Mouse (Mus musculus) embryo, embryonic 9.5 days (tissue): Measurements from ENCODE around the gene Ddb2.

Experiments used
- DNase-seq: peaks from one replicate; pipeline ENCODE4 v3.0.0-alpha.2; 2017; ENCODE audit errors: extremely low spot score

Gene Ddb2

DNA sequence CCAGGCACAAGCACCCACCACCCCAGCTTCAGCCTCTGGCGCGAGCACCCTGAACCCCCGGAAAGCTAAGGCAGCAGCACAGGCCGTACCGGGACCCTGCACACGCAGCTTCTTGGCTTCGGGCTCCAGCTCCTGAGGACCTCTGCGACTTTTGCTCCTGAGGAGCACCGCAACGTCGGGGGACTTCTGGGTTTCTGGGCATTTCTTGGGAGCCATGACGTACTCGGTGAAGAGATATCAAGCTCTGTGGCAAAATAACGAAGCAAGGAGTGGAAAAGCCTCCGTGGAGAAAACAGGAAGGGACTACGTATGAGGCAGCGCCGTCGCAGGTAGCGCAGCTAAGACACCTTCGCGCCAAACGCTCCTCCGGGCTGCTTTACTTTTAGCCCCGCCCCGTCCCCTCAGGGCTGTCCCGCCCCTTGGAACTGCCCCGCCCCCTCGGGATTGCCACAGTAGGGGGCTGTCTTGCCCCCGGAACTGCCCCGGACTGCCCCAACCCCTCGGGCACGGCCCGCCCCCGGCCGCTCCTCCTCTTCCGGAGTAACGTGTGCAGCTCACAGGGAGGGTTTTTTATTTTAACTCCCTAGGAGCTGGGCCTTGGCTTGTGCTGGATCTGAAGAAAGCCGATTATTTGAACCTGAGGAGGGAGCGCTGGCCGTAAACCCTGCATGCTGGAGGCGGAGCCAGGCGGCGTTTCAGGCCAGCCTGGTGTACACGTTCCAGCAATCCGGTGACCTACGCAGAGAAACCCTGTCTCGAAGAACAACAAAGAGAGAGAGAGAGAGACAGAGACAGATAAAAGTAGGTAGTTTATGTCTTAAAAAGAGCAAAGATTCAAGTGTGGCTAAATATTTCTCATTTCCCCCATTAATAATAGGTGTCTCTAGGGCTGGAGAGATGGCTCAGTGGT is at the start of gene Ddb2:
Ddb2 (minus strand) TSS at position 382 of the 910 bp plus-strand sequence.
- peak; percentile 98 for DNase-seq

DNA sequence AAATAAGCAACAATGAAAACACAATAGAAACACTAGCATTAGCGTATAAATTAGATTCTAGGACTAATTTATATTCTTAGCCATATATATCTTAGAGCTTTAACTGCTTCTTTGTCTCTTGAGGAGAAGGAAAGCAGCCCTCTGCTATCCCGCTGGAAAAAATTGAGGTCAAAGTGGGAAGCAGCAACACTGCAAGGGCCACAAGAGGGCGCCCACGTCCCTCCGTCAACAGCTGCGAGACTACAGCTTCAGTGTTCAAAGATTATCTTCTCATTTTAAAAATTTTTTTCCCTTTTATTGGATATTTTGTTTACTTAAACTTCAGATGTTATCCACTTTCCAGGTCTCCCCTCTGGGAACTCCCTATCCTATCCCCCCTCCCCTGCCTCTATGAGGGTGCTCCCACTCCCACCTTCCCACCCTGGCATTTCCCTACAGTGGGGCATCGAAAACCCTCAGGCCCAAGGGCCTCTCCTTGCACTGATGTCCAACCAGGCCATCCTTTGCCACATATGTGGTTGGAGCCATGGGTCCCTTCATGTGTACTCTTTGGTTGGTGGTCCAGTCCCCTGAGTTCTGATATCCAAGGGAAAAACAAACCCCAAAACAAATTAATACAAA is 49.2 kb upstream of the Ddb2 start:
- peak; percentile 73 for DNase-seq

DNA sequence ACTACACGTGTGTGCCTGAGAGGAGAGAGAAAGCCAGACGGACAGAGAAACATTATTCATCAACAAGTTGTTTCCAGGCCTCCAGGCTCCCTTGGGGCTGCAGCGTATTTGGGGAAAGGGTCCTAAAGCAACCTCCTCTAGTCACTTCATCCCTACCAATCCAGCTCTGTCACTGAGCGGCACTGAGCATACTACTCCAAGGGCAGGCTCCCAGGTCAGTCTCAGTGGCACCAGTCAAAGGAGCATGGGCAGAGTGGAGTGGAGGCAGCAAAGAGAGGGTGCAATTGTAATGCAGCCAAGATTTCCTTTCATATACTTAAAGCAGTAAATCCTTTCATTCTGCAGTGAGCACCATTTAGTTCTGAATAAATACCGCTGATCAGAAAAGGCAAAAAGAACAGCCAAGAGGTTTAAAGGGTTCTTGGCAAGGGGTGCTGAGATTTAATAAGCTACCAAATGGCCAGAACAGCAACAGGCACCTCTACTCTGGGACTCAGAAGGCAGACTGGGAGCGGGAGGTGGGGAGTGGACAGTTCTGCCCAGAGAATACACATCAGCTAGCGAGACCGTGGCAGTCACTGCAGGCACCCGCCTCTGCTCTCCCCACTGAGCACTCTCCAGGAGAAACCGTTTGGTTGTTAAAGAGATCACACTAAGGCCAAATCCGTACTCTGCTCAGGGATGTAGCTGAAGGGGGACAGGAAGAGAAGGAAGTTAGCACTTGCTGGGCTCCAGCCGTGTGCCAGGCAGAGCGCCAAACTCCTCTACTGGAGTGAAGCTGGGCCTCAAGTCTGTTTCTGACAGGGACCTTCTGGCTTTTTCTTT is 47.8 kb upstream of the Ddb2 start:
- no peak for DNase-seq

DNA sequence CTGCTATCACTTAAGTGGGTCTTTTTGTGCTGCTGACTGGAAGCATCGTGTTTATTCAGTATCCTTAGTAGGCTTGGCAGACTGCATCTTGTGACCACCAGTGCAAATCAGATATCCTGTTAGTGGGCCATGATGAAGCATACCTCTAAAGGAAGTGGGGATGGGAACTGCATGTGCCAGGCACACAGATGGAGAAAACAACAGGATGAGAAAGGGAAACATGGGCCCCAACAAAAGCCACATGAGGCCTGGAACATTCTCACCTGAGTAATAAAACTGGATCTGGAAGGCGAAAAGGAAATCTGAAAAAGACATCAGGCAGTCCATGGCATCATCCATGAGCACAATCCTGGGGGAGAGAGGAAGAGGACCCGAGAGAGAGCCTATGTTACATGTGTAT is 47.2 kb upstream of the Ddb2 start:
- DNase-seq, result no peak

DNA sequence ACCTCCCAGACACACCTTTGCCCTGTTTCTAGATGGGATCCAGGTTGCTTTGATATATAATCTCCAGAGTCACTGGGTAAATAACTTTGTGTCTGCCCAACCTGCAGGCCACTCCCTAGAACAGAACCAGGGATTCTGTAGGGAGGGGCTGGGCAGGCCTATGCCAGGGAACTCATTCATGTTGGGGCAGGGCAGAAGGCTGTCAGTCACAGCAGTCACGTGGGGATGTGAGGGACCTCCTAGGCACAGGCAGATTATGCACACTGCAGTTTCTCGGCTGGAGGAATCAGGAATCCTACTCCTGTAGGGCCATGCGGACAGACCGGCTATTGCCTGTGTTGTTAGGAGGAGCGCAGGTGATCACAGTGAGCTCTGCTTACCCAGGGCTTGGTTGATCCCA is 44.6 kb upstream of the Ddb2 start:
- no peak for DNase-seq

DNA sequence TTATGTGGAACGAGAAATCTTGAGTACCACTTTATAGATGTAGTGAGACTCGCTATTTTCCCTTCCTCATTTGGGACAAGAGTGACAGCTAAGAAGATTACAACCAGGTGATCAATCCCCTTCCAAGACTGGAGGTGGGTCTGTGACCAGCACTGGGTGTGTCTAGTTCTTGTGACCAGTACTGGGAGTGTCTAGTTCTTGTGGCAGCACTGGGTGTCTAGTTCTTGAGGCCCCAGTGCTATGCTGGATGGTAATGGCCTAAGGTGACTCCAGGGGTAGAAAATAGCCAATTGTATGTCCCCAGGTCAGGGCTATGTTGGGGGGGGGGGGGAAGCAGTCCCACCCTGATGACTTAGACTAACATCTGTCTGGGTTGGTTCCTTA is 42.6 kb upstream of the Ddb2 start:
- DNase-seq, result no peak

DNA sequence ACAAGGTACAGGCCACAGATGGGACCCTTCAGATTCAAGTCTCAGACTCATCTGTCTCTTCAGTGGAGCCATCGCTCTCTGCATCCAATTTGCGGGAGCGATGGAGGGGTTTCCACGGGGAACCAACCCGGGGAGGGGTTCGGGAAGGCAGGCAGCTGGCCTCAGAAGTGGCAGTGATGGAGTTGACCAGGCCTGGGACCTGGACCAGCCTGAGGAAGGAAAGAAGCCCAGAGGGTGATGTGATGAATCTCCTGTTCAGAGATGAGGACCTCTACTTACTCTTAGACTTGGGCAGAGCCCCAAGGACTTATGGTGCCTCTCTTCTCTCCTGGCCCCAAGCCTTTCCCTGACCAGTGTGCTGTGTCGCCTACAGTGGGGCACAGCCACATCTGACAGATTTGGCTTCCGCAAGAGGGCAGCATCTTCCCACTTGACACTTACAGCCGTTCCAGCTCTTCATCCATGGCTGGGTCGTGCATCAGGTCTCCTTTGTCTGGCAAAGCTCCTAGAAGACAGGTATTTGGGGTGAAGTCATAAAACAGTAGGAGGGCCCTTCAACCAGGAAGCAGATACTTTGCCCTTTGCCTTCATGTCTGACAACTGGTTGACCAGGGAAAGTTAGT is 42.1 kb upstream of the Ddb2 start:
- DNase-seq, result peak; percentile 73

DNA sequence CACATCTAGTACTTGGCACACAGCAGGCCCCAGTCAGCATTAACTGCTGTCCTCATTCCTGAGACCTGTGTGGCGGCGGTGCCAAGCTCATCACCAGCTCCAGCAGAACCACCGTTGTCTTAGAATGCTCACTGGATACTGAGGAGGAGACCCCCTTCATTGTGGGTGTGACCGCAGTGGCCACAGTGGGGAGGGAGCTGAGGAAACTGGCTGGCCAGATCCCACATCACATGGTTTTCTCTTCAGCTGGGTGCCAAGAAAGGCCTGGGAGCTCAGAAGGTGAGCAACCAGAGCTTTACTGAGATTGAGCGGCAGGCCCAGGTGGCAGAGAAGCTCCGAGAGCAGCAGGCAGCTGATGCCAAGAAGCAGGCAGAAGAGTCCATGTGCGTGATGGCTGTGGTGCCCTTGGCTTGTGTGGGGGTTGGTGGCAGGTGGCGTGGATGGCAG is 32.9 kb upstream of the Ddb2 start:
- no peak for DNase-seq

DNA sequence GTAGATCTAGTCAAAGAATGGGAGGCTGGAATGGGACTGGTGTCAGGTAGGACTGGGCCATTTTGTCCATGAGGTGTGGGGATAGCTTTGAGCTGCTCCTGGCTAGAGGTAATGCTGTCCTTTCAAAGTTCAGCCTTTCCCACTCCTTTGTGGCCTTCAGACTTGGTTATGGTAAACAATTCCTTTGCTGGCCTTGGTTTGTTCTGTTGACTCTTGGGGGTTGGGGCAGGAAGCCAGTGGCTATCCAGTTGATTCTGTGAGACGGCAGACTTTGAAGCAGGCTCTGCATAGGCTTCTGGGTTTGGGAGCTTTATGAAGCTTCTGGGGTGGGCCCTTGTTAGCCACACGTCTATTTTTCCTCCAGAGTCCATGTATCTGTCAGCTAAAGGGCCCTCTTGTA is 31.9 kb upstream of the Ddb2 start:
- no peak for DNase-seq

DNA sequence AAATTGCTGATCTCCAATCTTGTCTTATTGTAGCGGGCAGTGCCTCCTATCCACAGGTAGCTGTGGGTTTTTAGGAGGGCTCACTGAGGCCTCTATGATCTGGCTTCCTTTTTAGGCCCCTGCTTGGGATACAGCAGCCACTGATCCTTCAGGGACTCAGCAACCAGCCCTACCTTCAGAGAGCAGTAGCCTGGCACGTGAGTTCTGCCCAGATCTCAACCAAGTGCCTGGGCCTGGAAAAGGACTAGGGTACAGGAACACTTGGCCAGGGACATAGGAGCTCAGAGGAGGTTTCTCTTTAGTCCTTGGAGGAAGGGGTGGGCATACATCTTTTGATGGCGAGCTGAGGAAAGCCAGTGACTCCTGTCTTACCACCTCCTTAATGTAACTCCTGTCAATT is 31.3 kb upstream of the Ddb2 start:
- no peak for DNase-seq

DNA sequence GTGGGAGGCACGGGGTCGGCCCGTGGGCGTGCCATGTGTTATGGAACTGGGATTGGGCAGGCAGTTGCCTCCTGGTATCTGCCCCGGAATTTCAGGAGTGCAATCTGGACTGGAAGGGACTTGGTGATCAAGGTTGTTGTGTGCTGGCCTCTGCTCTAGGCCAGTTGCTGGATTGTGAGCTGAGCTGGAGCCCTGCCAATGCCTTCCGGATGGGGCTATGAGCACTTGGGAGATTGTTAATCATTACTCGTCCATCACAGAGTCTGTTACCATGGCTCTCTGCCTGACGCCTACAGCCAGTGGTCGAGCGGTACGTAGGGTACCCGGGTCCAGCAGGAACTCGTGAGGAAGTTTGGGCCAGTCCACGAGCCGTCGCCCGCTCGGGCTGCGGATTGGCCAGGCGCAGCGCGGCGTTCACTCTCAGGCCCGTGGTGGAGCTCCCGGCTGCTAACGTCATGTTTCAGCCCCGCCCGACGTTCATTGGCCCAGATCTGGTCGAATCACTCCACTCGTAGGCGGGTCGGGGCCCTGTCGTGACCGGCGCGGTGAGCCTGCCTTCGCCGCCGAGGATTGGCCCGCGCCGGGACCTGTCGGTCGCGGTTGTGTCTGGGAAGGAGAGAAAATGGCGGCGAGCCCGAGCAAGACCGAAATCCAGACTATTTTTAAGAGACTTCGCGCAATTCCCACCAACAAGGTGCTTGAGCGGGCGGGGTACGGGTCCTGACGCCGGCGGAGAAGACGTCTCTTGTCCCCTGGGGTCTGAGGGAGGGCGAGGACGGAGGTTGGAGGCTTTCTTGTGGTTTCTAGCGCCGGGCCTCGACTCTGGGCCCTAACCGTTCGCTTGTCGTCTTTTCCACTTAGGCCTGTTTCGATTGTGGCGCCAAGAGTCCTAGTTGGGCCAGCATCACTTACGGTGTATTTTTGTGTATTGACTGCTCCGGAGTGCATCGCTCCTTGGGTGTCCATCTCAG is 28.2 kb upstream of the Ddb2 start, which contains the start of gene Arfgap2:
Arfgap2 (plus strand) TSS at position 264 of the 971 bp plus-strand sequence.
- DNase-seq, result peak; percentile 97

DNA sequence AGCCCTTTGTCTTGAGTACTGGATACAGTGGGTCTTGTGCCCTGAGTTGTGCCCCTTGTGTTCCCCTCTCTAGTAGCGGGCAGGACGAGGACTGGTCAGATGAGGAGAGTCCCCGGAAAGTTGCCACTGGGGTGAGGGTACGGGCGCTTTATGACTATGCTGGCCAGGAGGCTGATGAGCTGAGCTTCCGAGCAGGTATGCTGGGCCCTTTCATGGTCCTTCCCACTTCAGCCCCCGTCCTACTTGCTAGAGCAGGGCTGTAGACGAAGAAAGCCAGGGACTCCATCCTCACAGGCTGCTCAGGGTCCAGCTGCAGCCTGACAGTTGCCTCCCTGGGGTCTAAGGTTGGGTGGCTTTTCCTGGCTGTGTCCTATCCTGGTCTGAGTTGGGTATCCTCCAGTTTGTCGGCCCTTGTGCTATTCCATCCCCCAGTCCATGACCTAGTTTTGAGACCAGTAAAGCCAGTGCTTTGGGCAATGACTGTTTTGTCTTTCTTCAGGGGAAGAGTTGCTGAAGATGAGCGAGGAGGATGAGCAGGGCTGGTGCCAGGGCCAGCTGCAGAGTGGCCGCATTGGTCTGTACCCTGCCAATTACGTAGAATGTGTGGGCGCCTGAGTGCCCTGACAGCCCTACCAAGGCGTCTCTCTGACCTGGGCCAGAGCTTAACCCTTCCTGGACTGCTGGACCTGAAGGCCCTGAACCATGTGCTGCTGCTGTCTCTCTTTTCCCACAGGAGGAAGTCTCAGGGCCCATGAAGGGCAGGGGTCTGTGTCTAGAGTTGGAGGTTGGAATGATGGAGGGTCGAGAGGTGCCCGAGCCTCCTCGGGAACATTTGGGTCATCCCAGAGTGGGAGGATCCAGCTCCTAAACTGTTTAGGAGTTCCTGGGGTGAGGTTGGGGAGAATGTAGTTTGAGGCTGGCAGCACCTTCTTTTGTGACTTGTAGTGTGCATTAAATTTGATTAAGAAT is 27.2 kb upstream of the Ddb2 start:
- DNase-seq, result no peak

DNA sequence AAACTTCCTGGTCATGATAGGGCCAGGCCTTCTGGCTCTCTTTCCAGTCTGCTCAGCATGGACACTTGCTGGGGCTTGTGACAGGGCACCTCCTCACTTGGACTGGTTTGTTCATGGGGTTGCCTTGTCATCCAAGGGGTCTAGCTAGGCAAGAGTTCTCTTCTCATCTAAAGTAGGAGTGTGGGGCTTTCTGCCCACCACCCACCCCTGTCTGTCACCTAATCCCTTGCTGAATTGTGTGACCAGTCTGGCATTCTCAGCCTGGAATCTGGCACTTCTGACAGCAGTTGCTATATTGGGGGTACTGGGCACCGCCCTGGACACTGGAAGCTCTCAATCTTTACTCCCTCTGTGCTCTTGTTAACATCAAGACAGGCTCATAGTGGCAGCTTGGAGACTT is 22.7 kb upstream of the Ddb2 start:
- no peak for DNase-seq

DNA sequence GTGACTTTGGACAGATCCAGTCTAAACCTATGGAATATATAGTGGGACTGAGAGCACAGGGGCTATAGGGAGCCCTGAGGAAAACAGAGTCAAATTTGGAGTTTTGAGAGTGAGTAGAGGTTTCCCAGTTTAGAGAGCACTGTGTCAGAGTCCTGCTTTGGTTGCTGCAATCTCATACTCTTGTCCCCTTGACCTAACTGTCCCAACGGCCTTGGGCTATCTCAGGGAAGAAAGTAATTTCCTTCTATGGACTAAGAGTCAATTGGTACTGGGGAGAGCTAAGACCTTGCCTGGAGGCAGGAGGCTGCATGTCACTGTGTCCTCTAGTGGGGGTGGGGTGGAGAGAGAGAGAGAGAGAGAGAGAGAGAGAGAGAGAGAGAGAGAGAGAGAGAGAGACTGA is 22.0 kb upstream of the Ddb2 start:
- DNase-seq, result no peak

DNA sequence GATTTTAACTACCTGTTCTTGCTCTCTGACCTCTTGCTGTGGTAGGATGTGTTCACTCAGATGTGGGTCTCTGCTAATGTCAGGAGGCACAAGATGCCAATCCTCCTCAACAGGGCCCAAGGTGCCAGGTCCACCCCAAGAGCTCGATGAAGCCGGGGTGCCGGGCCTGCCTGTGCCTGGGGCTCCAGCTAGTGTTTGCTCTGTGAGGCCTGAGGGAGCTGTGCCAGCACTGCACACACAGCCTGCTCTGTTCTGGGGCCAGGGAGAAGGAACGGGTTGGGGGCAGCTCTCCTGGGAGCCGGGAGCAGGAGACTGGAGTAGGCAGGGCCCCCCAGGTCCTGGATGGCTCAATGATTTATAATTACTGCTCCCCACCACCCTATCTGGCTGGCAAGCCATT is 21.3 kb upstream of the Ddb2 start:
- no peak for DNase-seq

DNA sequence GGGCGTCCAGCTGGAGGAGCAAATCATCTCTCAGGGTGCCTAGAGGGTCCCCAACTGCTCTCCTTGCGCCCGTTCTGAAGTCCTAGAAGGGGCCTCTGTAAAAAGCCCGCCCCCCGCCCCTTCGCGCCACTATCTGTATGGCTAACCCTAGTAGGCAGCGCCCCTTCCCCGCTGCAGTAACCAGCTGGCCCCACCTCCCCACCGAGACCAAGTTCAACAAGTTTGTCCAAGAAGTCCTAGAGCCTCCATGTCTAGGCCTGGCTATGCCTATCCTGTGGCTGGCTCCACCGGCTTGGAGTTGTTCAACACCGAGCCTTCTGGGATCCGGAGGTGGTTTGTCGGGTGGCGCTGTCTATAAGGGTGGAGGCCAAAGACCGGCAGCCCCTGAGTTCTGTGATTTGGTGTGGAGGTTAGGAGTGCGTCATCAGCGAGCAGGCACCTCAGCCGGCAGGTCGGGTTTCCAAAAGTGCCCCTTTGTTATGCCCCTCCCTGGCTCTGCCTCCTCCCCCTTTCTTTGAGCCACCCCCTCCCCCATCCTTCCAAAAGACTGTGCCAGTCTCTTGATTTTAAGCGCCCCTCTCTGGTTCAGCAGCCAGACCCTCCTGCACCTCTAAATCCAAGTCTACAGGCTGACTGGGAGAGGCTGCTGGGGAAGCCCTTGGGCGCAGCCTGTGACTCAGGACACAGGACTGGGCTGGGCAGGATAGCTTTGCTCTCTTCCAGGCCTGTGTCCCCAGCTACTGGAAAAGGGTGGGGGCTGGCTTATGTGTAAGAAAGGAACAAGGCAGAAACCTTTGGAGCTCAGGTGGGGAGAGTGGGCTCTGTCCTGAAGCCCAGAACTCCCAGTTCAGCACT is 20.6 kb upstream of the Ddb2 start:
- peak; percentile 79 for DNase-seq

DNA sequence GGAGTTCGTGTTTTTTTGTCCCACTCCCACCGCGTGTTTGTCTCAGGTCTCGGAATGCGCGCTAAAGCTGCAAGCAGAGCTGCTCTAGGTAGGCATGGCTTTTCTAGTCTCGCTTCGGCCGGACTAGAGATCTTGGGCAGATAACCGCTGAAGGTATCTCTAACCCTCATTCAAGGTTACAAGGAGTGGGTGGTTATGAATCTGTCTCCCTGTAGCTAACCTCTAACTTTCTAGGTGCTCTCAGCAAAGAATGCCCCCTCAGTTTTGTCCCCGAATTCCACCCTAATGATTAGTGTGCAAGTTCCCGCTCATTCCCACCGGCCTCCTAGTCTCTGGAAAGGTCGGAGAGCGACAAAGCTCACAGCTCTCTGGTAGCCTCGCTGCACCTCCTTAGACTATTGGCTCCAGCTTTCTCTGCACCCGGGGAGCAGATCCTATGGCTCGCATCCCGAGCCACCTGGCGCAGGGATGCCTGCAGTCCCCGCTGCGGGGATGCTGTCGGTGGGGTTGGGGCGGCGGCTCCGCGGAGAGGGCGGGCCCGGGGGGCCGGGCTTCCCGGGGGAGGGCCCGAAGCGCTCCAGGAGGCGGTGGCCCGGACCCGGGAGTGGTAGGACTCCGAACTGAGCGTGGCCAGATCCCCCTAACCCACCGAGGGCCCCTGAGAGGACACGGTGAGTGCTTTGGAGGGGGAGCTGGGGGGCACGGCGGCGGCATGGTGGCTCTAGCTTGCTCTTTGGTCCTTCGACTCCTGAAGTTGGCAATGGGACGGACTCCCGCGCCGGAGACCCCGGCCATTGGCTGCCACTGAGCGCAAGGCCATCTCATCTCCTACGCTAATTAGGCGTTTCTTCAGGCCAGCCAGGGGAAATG is 19.7 kb upstream of the Ddb2 start:
- DNase-seq, result peak; percentile 84
